Mouse (Mus musculus): ENCODE data around the gene Anks1.
"Not testable (repeated sequence)": the region's sequence is repeated elsewhere in the genome, so short reads cannot be mapped to it uniquely, and the experiment has no call there.

Anks1 gene

DNA sequence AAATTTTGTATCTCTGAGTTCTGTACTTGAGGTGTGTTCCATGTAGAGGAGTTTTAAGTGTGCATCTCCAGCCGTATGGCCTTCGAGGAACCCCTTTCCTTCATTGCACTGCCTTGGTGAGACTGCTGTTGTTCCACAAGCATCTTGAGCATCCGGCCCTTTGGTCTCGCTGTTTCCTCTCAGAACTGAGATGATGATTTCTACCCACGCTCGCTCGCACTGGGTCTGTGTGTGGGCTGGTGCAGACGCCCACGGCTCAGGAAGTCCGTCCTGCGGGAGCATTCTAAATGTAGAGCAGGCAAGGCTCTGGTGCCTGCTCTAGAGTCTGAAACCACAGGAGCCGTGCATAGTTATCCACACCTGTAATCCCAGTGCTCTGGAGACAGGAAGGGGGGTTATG lies 88.1 kb downstream of the Anks1 start:
- no peak for DNase-seq (ENCODE audit: low read depth, low spot score)

GRCm38 (mm10) chr17:27999683-28000273 lies 90.7 kb downstream of the Anks1 start:
- DNase-seq (ENCODE audit: low read depth, low spot score) = not testable (repeated sequence)

DNA sequence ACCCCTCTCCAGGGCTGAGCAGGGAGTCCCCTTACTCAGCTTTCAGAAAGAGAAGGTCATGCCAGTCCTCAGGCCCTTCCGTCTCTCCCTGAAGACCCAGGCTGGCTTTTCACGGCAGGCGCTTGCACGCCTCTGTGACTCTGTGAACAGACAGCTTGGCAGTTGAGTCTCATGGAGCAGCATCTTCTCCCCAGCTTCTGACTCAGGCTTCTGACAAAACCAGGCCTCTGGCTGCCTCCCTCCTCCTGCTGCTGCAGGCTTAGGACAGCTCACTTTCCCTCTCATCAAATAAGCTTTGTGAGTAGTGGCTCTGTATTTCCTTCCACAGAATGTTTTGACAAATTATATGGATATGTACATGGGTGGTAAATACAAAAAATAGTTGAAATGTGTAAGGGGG lies 91.3 kb downstream of the Anks1 start:
- no peak for DNase-seq (ENCODE audit: low read depth, low spot score)

DNA sequence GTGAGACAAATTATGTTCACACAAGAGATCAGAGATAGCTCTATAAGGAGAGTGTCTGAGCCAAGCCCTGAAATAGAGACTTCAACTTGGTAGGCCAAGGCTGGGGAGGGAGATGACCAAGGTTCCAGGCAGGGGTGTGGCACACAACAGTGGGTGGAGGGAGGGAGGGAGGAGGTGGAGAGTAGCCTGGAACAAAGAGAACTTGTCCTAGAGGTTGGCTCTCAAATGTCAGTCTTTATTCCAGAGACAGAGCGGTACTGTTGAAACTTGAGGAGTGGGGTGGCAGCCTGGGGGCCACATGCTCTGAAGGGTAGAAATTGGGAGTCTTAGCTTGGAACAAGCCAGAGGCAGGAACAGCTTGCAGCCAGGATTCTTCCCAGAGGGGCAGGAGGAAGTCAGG lies 91.7 kb downstream of the Anks1 start:
- DNase-seq (ENCODE audit: low read depth, low spot score) = no peak

DNA sequence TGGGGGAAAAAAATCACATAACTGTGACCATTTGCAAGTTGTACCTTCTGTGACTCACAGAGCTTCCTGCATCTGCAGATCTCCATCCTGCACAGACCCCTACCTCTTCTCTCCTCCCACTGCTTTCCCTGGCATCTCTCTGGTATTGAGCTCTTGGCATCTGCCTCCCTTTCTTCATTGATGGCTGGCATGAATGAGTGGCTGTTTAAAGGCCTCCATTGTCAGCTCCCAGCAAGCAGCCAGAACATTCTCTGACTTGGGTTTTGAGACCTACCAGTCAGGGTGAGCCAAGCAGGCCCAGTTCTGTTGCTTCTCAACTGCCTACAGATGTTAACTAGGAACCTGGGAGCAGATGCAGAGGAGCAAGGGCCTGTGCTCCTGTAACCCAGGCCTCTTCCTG lies 96.3 kb downstream of the Anks1 start:
- DNase-seq (ENCODE audit: low read depth, low spot score) = no peak

- no peak for DNase-seq (ENCODE audit: low read depth, low spot score)
Observed at GRCm38 (mm10) chr17:28006208-28006607, 97.1 kb downstream of the Anks1 start.

GRCm38 (mm10) chr17:28006611-28007010 lies 97.5 kb downstream of the Anks1 start:
- no peak for DNase-seq (ENCODE audit: low read depth, low spot score)

- DNase-seq (ENCODE audit: low read depth, low spot score) = no peak
Observed at GRCm38 (mm10) chr17:28007179-28007811, 98.2 kb downstream of the Anks1 start.

GRCm38 (mm10) chr17:28007857-28008564 lies 98.9 kb downstream of the Anks1 start:
- DNase-seq (ENCODE audit: low read depth, low spot score) = no peak

DNA sequence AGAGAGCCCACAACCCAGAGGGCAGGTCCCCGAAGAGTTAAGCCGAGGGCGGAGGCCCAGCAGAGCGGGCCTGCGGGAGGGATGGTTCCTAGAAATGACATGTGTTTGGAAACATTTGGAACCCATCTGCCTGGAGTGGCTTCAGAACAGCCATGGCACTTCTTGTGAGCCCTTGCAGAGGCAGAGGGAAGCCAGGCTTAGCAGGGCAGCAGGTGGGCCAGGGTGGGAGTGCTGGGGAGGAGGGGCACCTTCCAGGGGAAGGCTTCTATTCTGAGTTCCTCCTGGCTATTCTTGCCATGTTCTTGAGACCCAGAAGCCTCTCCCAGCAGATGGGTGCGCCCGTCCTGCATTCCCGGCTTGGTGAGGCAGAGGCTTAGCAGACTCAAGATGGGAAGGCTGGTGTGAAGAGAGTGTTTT lies 99.5 kb downstream of the Anks1 start:
- DNase-seq (ENCODE audit: low read depth, low spot score) = no peak

DNA sequence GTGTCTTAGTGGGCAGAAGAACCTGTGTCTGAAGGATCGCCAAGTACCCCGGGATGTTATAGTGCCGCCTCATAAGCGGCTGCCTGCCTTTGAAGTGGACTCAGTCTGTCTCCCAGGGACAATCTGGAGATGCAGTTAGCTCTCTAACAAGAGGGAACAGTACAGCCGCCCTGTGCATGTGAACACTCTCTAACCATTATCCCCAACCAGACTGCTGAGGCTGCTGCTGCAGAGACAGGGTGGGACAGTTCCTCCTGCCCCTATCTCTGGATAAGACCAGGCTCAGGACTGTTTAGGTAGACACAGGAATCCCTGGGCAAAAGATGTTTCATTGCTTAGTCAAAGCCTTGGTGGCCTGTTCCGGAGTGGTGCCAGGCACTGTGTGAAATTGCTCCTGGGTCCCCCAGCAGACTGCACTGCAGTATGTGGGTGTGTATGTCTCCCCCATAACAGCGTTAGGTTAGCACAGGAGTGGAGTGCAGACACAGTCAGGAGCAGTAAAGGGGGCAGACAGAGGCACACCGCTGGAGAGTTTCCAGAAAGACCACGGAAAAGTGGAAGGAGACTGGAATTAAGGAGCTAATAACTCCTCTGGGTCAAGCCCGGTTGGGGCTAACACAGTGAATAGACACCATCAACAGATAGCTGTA lies 100.1 kb downstream of the Anks1 start:
- DNase-seq (ENCODE audit: low read depth, low spot score) = no peak

- DNase-seq (ENCODE audit: low read depth, low spot score) = no peak
Observed at GRCm38 (mm10) chr17:28009716-28010114, 100.6 kb downstream of the Anks1 start.

DNA sequence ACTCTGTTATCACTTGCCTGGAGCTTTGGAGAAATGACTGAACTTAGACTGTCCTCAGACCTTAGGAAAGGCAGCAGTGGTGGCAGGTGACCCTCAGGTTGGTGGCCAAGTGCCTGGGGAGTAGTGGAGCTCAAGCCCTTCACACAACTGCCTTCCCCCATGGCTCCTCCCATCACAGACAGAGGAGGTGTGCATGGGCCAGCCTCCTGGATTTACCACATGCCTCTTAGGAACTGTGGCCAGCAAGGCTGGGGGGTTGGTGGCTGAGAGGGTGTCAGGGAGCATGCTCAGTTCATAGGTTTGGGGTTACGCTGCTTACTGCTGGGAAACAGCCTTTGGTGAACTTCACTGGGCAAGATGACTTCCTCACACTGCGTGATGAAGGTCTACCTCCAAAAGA lies 101.8 kb downstream of the Anks1 start:
- no peak for DNase-seq (ENCODE audit: low read depth, low spot score)

- no peak for DNase-seq (ENCODE audit: low read depth, low spot score)
Observed at GRCm38 (mm10) chr17:28012851-28013250, 103.7 kb downstream of the Anks1 start.

DNA sequence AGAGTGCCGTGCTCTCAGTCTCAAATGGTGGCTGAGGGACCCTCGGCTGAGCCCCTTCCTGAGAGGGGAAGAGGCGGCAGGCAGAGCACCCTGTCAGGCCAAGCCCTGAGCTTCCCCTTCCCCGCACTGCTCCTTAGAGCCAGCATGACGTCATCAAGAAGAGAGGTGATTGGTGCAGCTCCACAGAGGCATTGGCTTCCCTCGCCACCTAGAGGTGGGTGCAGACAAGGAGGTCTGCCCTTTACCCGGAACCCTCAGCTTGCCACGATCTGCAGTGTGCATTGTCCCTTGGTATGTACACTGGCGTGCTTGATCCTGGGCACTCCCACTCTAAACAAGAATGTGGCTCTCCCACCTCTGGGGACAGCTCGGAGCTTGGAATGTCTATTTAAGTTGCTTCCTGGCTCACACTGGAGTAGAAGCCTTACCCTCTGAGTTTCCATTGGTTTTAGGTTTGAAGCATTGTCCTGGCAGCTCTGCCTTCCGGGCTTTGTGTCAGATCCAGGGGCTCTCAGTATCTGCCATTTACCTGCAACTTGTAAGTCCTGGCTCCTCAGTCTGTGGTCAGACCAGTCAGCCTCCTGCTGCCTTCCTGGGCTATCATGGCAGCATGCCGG lies 104.3 kb downstream of the Anks1 start:
- DNase-seq (ENCODE audit: low read depth, low spot score) = peak; percentile 33

DNA sequence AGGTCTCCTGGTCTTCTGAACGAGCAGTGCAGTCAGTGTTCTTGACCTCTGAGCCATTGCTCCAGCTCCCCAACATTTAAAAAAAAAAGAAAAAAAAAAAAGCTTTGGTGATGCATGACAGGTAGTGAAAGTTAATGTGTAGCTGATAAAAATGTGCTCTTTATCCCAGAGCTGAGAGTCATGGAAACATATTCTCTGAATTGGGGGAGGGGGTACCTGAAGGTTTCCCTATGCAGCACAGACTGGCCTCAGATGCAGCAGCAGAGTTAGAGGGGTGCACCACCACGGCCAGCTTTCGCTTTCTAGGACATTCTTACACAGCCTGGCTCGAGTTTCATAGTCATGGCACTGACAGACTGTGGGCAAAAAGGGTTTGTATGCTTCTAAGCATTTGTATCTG lies 105.3 kb downstream of the Anks1 start:
- no peak for DNase-seq (ENCODE audit: low read depth, low spot score)

- no peak for DNase-seq (ENCODE audit: low read depth, low spot score)
Observed at GRCm38 (mm10) chr17:28015068-28015730, 106.1 kb downstream of the Anks1 start.

GRCm38 (mm10) chr17:28016056-28016797 lies 107.1 kb downstream of the Anks1 start:
- no peak for DNase-seq (ENCODE audit: low read depth, low spot score)

DNA sequence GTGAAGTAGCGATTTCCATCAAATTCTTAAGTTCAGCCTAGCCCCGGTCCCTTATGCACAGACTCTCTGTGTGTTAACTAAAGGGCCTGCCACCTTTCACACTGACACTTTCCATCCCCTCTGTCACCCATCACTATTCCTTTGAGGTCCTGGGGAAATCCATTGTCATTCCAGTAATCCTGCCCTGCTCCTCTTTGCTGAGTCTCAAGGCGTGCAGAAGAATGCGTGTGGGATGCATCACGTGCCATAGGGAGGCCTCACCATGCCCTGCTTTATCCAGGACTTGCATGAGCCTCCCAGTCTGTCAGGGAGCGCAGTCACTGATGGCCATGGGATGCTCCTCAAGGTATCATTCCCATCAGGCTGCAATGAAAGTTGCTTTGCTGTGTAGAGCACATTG lies 109.2 kb downstream of the Anks1 start:
- no peak for DNase-seq (ENCODE audit: low read depth, low spot score)

GRCm38 (mm10) chr17:28018776-28019175 lies 109.7 kb downstream of the Anks1 start:
- no peak for DNase-seq (ENCODE audit: low read depth, low spot score)
